Mouse (Mus musculus) adrenal gland, postnatal 0 days (tissue): ENCODE measurements around the gene Sdr42e1. TPM values are rescaled to one million over a fixed set of nuclear protein-coding genes. Genes with fewer than 3 reads are reported as not detected.

Source experiments
- polyA plus RNA-seq: library from polyadenylated mRNA; unstranded; fragments of >200 nt; fragmentation: Nextera tagmentation; extraction: Ambion mirVana; gene quantifications from 2 replicates; pipeline ENCODE4 v1.2.1, GENCODE M21; 2015

The Sdr42e1 gene
- polyA plus RNA-seq = 1.6 and 2.2 TPM in 2 replicates

DNA sequence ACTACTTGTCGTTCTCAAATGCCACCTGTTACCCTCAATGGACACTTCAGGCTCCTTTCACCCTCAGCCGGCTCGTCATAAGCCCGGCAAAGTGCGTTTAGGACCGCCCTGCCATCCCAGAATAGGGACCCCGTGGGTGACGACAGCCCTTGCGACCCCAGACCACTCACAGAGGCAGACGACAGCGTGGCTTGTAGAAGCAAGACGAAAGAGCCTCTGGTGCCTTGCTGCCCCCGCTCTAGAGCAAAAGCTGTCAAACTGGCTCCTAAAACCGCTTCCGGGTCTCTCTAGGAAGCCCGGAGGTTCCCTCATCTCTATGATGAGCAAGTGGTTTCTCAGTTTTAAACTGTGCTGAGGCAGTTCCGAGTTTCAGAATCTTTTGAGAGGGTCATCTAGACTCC lies at the start of gene Sdr42e1:
Gene Sdr42e1 (minus strand): TSS at position 260 of the 401 bp plus-strand sequence.

DNA sequence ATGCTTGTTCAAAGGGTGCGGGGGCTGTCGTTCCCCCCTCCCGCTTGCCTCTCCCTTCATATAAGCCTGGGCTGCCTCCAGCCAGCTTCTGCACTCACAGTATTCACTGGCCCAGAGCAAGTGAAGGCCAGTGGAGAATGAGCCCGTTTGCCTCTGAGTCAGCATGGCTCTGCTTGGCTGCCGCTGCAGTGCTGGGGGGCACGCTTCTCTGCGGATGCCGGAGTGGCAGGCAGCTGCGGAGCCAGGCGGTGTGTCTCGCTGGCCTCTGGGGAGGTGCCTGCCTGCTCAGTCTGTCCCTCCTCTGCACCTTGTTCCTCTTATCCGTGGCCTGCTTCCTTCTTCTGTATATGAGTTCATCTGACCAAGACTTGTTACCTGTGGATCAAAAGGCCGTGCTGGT lies 28.4 kb upstream of the Sdr42e1 start, which contains the start of gene Hsd17b2:
Gene Hsd17b2 (plus strand): TSS at position 46 of the 400 bp plus-strand sequence.

Other genes with a start within 250 kb of the Sdr42e1 start
- gene Plcg2, start 175.4 kb downstream of the Sdr42e1 start, polyA plus RNA-seq = 1.6 and 2.2 TPM in 2 replicates
- gene Hsd17b2, start 28.2 kb upstream of the Sdr42e1 start, polyA plus RNA-seq = 3.7 and 3.8 TPM in 2 replicates
- 45.3 and 47.2 TPM in 2 replicates for gene Mphosph6, start 128.3 kb upstream of the Sdr42e1 start, polyA plus RNA-seq